Mouse (Mus musculus) layer of hippocampus, adult 8-10 months (tissue): Measurements from ENCODE around the gene Grap. TPM values are rescaled to one million over a fixed set of nuclear protein-coding genes. Genes with fewer than 3 reads are reported as not detected.

ENCODE experiments used
- DNase-seq, 2 experiments: peaks; one replicate each; pipeline ENCODE4 v3.0.0; 2022; ENCODE audit warnings: low spot score in 2 of 2
- total RNA-seq, 4 experiments: library from RNA; stranded (reverse); gene quantifications; 2 replicates each; pipeline ENCODE4 v1.2.4; 2022

Grap gene
- total RNA-seq, 4 experiments from 2014 or later = 4.3 to 6.3 (median 5.2) TPM

- DNase-seq = no peak
Observed at GRCm38 (mm10) chr11:61719826-61720225, 66.8 kb downstream of the Grap start.

DNA sequence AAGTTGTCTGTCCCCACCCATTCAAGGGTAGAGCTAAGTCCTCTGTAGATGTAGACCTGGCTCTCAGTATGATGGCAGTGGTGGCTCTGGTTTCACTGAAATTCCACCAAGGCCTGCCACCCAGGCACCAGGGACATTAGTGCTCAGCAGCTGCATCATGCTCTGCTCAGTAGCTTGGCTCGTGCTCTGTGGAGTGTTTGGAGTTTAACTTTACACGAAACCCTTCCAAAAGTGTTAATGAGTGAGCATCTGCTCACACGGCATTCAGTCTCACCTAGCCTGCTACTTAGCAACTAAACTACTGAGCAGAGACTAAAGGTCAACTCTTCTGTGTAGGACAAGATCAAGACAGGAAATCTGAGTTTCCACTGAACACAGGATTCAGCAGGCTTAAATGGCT lies 67.6 kb downstream of the Grap start, which contains the start of gene Slc5a10:
TSS of gene Slc5a10 (minus strand) at position 191 of the 400 bp plus-strand sequence.
- DNase-seq = no peak

- DNase-seq = no peak
Observed at GRCm38 (mm10) chr11:61722077-61722476, 69.0 kb downstream of the Grap start.

Other genes with a start within 250 kb of the Grap start
- gene Rnf112, start 199.1 kb upstream of the Grap start, total RNA-seq = 100 to 1,000 TPM; 373 to 488 (median 430) TPM
- 1 to 10 TPM; 5.1 to 7.5 (median 5.6) TPM for gene Mfap4, start 167.8 kb upstream of the Grap start, total RNA-seq
- 10 to 100 TPM; 27.1 to 28.8 (median 28.2) TPM for gene Mapk7, start 158.9 kb upstream of the Grap start, total RNA-seq
- 10 to 100 TPM; 43.1 to 52.1 (median 47.2) TPM for gene B9d1, start 148.1 kb upstream of the Grap start, total RNA-seq
- gene Epn2, start 73.6 kb upstream of the Grap start, total RNA-seq = 100 to 1,000 TPM; 123 to 157 (median 152) TPM
- under 1 TPM in 3 of 4 experiments, not detected in 1; 0.06 to 0.20 (median 0.09) TPM for gene Fam83g, start 30.8 kb downstream of the Grap start, total RNA-seq
- under 1 TPM; 0.23 to 0.55 (median 0.41) TPM for gene Slc5a10, start 67.6 kb downstream of the Grap start, total RNA-seq
- 10 to 100 TPM; 45.1 to 52.9 (median 48.2) TPM for gene Prpsap2, start 108.8 kb downstream of the Grap start, total RNA-seq
- gene Ulk2, start 201.8 kb downstream of the Grap start, total RNA-seq = 10 to 100 TPM; 63.4 to 75.1 (median 70.3) TPM